ENCODE assay signal across 17 mouse cellular contexts in genomic region chr11:108250829-108251637, GRCm38 (mm10).
DNase-seq lines count a peak whose midpoint lies in the region; ATAC-seq and TF ChIP-seq lines count a peak whose summit lies in the region.
"Had no signal": no experiment of that assay in that cellular context is flagged by ENCODE, and none has a peak within 500 bp of the region (broad histone marks: within the 10 kb centered on the region; RNA-seq: fewer than 3 reads in every experiment).

No protein-coding gene starts in this region.

- H3K27ac ChIP-seq in CH12.LX (ENCODE audit: insufficient read depth, low read depth): peak overlapping the region; percentile 90
- no peak overlapping the region for H3K27ac ChIP-seq in intestine, embryonic 14.5 days (ENCODE audit: low read depth)
- H3K27ac ChIP-seq: hindbrain, embryonic 10.5 days; limb, embryonic 15.5 days; midbrain, embryonic 13.5 days had no signal

- peaks cover 6% of the 10 kb centered on the region for H3K9me3 ChIP-seq in CH12.LX (replicated peaks; ENCODE audit: low read length)
- no peaks in the 10 kb centered on the region for H3K9me3 ChIP-seq in intestine, embryonic 14.5 days (ENCODE audit: control insufficient read depth, low read length)
- H3K9me3 ChIP-seq: heart, embryonic 13.5 days; hindbrain, embryonic 10.5 days; limb, embryonic 15.5 days; midbrain, embryonic 13.5 days had no signal

- peak overlapping the region; percentile 64 for H3K9ac ChIP-seq in CH12.LX (ENCODE audit: insufficient read depth, low read depth)
- H3K9ac ChIP-seq in intestine, embryonic 14.5 days (ENCODE audit: low read length): no peak overlapping the region
- H3K9ac ChIP-seq: heart, embryonic 13.5 days; limb, embryonic 15.5 days; midbrain, embryonic 13.5 days had no signal

- no peaks in the 10 kb centered on the region for H3K27me3 ChIP-seq in CH12.LX (replicated peaks)
- no peaks in the 10 kb centered on the region for H3K27me3 ChIP-seq in intestine, embryonic 14.5 days (replicated peaks; ENCODE audit: control insufficient read depth, insufficient read depth, low read length)
- H3K27me3 ChIP-seq: heart, embryonic 13.5 days; limb, embryonic 15.5 days; midbrain, embryonic 13.5 days had no signal

- WGBS in intestine, embryonic 14.5 days: 53% methylated on average over 13 of the region's 13 CpGs

- in situ Hi-C loops in CH12.LX (cut with MboI; ENCODE audit: low pct_ligation_motif_present, low pct_unique_long_range_greater_than_20kb, low sequenced_read_pairs): no loop called here

- peak overlapping the region; percentile 86 for H3K4me2 ChIP-seq in CH12.LX (ENCODE audit: insufficient read depth, low read depth, poor library complexity, severe bottlenecking)
- no peak overlapping the region for H3K4me2 ChIP-seq in intestine, embryonic 14.5 days (ENCODE audit: low read length)
- H3K4me2 ChIP-seq: heart, embryonic 13.5 days; limb, embryonic 15.5 days; midbrain, embryonic 13.5 days had no signal

- TF ChIP-seq EP300 in CH12.LX (IDR thresholded peaks at IDR 0.05; ENCODE audit: low read length): peak; percentile 89

- ATAC-seq in intestine, embryonic 14.5 days (replicated peaks; ENCODE audit: low FRiP score, low TSS enrichment, low read depth): 0 out of 2 replicates have a peak, but pooled peaks have one; percentile 74
- no peak for ATAC-seq in megakaryocyte-erythroid progenitor cell, adult 5-6 weeks (replicated peaks; ENCODE audit: low FRiP score, low TSS enrichment, poor library complexity, severe bottlenecking)
- ATAC-seq: forebrain, embryonic 16.5 days; midbrain, embryonic 13.5 days had no signal

- H3K36me3 ChIP-seq in CH12.LX (replicated peaks in 1 of 2; ENCODE audit: control insufficient read depth in 1 of 2, insufficient read depth in 1 of 2, low read length in 1 of 2): peaks cover 4 to 22% of the 10 kb centered on the region in 2 experiments
- no peaks in the 10 kb centered on the region for H3K36me3 ChIP-seq in intestine, embryonic 14.5 days (ENCODE audit: control insufficient read depth, insufficient read depth, low read length)
- H3K36me3 ChIP-seq: heart, embryonic 13.5 days; hindbrain, embryonic 10.5 days; limb, embryonic 15.5 days; midbrain, embryonic 13.5 days had no signal

- dilution Hi-C loops in CH12.LX (cut with MboI; ENCODE audit: extremely low pct_ligation_motif_present, extremely low pct_unique_long_range_greater_than_20kb, low sequenced_read_pairs): no loop called here

- peak; percentile 90 for DNase-seq in CH12.LX (ENCODE audit: extremely low read depth)
- no peak for DNase-seq in intestine, embryonic 14.5 days (ENCODE audit: low spot score)
- DNase-seq in kidney, postnatal 14 days: peak; percentile 58
- peak; percentile 75 for DNase-seq in lung, postnatal 10 days
- DNase-seq in ovary, postnatal 14 days (ENCODE audit: low spot score): no peak
- DNase-seq in testis, postnatal 14 days (ENCODE audit: low spot score): no peak
- no peak for DNase-seq in urinary bladder, postnatal 25 days (ENCODE audit: low spot score)
- DNase-seq: adrenal gland, adult 2 months; cerebellum, adult 9-10 months; right cerebral cortex, postnatal 14 days; thymus, postnatal 36 days had no signal

- TF ChIP-seq RAD21 in CH12.LX (IDR thresholded peaks at IDR 0.05; ENCODE audit: low read depth, low read length): no peak; the same call in 1 of the 2 replicates

- H3K4me1 ChIP-seq in CH12.LX (ENCODE audit: control insufficient read depth in 1 of 2, insufficient read depth in 2 of 2): peaks cover 49 to 99% of the 10 kb centered on the region in 2 experiments
- peaks cover 22% of the 10 kb centered on the region for H3K4me1 ChIP-seq in intestine, embryonic 14.5 days (replicated peaks; ENCODE audit: control insufficient read depth, insufficient read depth, low read length)

- TF ChIP-seq CTCF in CH12.LX (conservative IDR thresholded peaks at IDR 0.05 in 1 of 2, IDR thresholded peaks at IDR 0.05 in 1 of 2; ENCODE audit: low read depth in 2 of 2, low read length in 2 of 2): no peak

- peak; percentile 45; the same call in 1 of the 2 replicates for TF ChIP-seq POLR2A in CH12.LX (IDR thresholded peaks at IDR 0.05; ENCODE audit: low read depth, low read length)

- H3K79me2 ChIP-seq in CH12.LX (replicated peaks; ENCODE audit: control insufficient read depth, extremely low read depth, insufficient read depth, poor library complexity, severe bottlenecking): peaks cover 17% of the 10 kb centered on the region

- peak overlapping the region in 1 of 3 experiments; percentile 3 for H3K4me3 ChIP-seq in CH12.LX (replicated peaks in 1 of 3; ENCODE audit: low read depth in 2 of 3, low read length in 2 of 3, poor library complexity in 1 of 3)
- no peak overlapping the region for H3K4me3 ChIP-seq in intestine, embryonic 14.5 days (ENCODE audit: low read depth, low read length)
- H3K4me3 ChIP-seq: heart, embryonic 13.5 days; hindbrain, embryonic 10.5 days; limb, embryonic 15.5 days; midbrain, embryonic 13.5 days had no signal

TF ChIP-seq in CH12.LX, 34 proteins besides CTCF, POLR2A, EP300 and RAD21:
- TF ChIP-seq MAFK (IDR thresholded peaks at IDR 0.05; ENCODE audit: insufficient replicate concordance, low read length) (0 out of 2 replicates have a peak, but pooled peaks have one; percentile 9), SIN3A (IDR thresholded peaks at IDR 0.05; ENCODE audit: low read length) (0 out of 2 replicates have a peak, but pooled peaks have one; percentile 9), ZNF384 (IDR thresholded peaks at IDR 0.05; ENCODE audit: low read depth, low read length) (no peak), TCF12 (IDR thresholded peaks at IDR 0.05; ENCODE audit: low read depth, low read length) (peak; percentile 94), ZMIZ1 (IDR thresholded peaks at IDR 0.05; ENCODE audit: low read depth, low read length) (no peak; the same call in 1 of the 2 replicates), ETS1 (conservative IDR thresholded peaks at IDR 0.05; ENCODE audit: low read depth, low read length) (peak; percentile 79), BHLHE40 (IDR thresholded peaks at IDR 0.05; ENCODE audit: low read depth, low read length) (peak; percentile 77), ZKSCAN1 (IDR thresholded peaks at IDR 0.05; ENCODE audit: borderline replicate concordance, low read depth, low read length) (no peak), MAZ (IDR thresholded peaks at IDR 0.05; ENCODE audit: low read depth, low read length) (peak; percentile 80), ZC3H11A (IDR thresholded peaks at IDR 0.05; ENCODE audit: low read depth, low read length) (no peak), IRF4 (IDR thresholded peaks at IDR 0.05; ENCODE audit: low read depth, low read length) (peak; percentile 73), MEF2A (IDR thresholded peaks at IDR 0.05; ENCODE audit: borderline replicate concordance, low read depth, low read length) (peak; percentile 77; the same call in 1 of the 2 replicates), POLR2AphosphoS2 (IDR thresholded peaks at IDR 0.05; ENCODE audit: low read depth, low read length) (no peak), UBTF (IDR thresholded peaks at IDR 0.05; ENCODE audit: low read depth, low read length) (no peak), PAX5 (IDR thresholded peaks at IDR 0.05; ENCODE audit: low read length) (no peak), MAX (IDR thresholded peaks at IDR 0.05; ENCODE audit: low read length) (peak; percentile 68; the same call in 1 of the 2 replicates), USF1 (IDR thresholded peaks at IDR 0.05; ENCODE audit: low read depth, low read length) (no peak), TBP (conservative IDR thresholded peaks at IDR 0.05; ENCODE audit: low read depth, low read length) (peak; percentile 80; the same call in 1 of the 2 replicates), JUN (IDR thresholded peaks at IDR 0.05; ENCODE audit: insufficient read depth, low read depth, low read length) (no peak), JUND (conservative IDR thresholded peaks at IDR 0.05; ENCODE audit: low read depth, low read length) (no peak), MYC (IDR thresholded peaks at IDR 0.05; ENCODE audit: low read depth, low read length) (0 out of 2 replicates have a peak, but pooled peaks have one; percentile 54), SMC3 (IDR thresholded peaks at IDR 0.05; ENCODE audit: low read depth, low read length) (no peak; the same call in 1 of the 2 replicates), CHD1 (IDR thresholded peaks at IDR 0.05; ENCODE audit: low read depth, low read length) (no peak; the same call in 1 of the 2 replicates), NRF1 (IDR thresholded peaks at IDR 0.05; ENCODE audit: low read depth, low read length) (peak; percentile 26; the same call in 1 of the 2 replicates), RCOR1 (conservative IDR thresholded peaks at IDR 0.05; ENCODE audit: low read depth, low read length) (no peak; the same call in 1 of the 2 replicates), MXI1 (IDR thresholded peaks at IDR 0.05; ENCODE audit: low read depth, low read length) (0 out of 2 replicates have a peak, but pooled peaks have one; percentile 59), CHD2 (IDR thresholded peaks at IDR 0.05; ENCODE audit: low read length) (no peak), E2F4 (IDR thresholded peaks at IDR 0.05; ENCODE audit: insufficient replicate concordance, low read depth, low read length) (no peak), GABPA (IDR thresholded peaks at IDR 0.05; ENCODE audit: insufficient replicate concordance, low read depth, low read length) (no peak), HCFC1 (IDR thresholded peaks at IDR 0.05; ENCODE audit: low read depth, low read length) (no peak), NELFE (IDR thresholded peaks at IDR 0.05; ENCODE audit: low read depth, low read length) (0 out of 2 replicates have a peak, but pooled peaks have one; percentile 53), ELF1 (IDR thresholded peaks at IDR 0.05; ENCODE audit: low read depth, low read length) (no peak; the same call in 1 of the 2 replicates), USF2 (conservative IDR thresholded peaks at IDR 0.05; ENCODE audit: low read depth, low read length) (no peak), KAT2A (IDR thresholded peaks at IDR 0.05; ENCODE audit: insufficient replicate concordance, low read length) (0 out of 2 replicates have a peak, but pooled peaks have one; percentile 28)
TF ChIP-seq in CH12.LX: peak in this region for 15.

Comparison
In these comparisons a context has a peak if more than half of its experiments do, and no peak if none do; other contexts are left out.
1. DNase-seq: peak in CH12.LX (single experiment), kidney, postnatal 14 days (single experiment) and lung, postnatal 10 days (single experiment); none in intestine, embryonic 14.5 days (single experiment), ovary, postnatal 14 days (single experiment), testis, postnatal 14 days (single experiment) and urinary bladder, postnatal 25 days (single experiment).